Mouse (Mus musculus) Patski (cell line): ENCODE results near the gene Hnrnpa2b1. TPM values are rescaled to one million over a fixed set of nuclear protein-coding genes. Genes with fewer than 3 reads are reported as not detected.
"Not testable (repeated sequence)": the region's sequence is repeated elsewhere in the genome, so short reads cannot be mapped to it uniquely, and the experiment has no call there.

Source experiments
- ATAC-seq: fragments of 100-300 bp; one replicate; pipeline ENCODE4 v1.8.0; 2021
- CTCF ChIA-PET: fragments of 350-600 bp; sonication (Branson Sonifier 250); formaldehyde crosslinking; loops from one replicate; lab custom pipeline; 2022; ENCODE audit warnings: inconsistent platforms; lab: Charles Lee
- POLR2A ChIA-PET: fragments of 350-600 bp; sonication (Branson Sonifier 250); formaldehyde crosslinking; loops from one replicate; lab custom pipeline; 2022; ENCODE audit warnings: antibody characterized with exemption, inconsistent platforms; lab: Charles Lee
- DNase-seq: peaks from one replicate; pipeline ENCODE4 v3.0.0-alpha.2; 2011; ENCODE audit warnings: low read depth, low spot score
- H3K27me3 ChIP-seq: fragments of 371-371 bp; one replicate; pipeline ENCODE4 v1.5.1; 2021
- CTCF ChIP-seq: fragments of 100-300 bp; IDR thresholded peaks from one replicate; pipeline ENCODE4 v1.5.1; 2021
- in situ Hi-C: fragments of 300-500 bp; cut with MboI; formaldehyde crosslinking; loops from 3 replicates; pipeline ENCODE4 v1.11.1; 2018; ENCODE audit warnings: low pct_unique_long_range_greater_than_20kb, mixed read lengths
- polyA plus RNA-seq: library from polyadenylated mRNA; unstranded; gene quantifications from one replicate; pipeline ENCODE4 v1.2.3, GENCODE M21; 2021

The Hnrnpa2b1 gene
- polyA plus RNA-seq, 1 experiment from 2014 or later = 1,173 TPM

DNA sequence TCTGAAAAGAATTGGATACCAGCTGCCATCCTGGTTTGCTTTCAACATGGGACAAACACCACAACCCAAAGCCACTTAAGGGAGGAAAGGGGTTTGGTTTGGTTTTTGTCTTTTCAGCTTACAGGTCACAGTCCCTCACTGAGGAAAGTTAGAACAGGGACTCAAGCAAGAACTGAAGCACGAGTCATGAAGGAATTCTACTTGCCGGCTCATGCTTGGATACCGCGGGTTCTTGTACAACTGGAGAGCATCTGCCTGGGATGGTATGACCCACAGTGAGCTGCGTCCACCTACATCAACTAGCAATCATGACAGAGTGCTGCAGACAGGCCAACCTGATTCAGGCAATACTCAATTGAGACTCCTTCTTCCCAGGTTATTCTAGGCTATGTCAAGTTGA lies 17.0 kb upstream of the Hnrnpa2b1 start:
- ChIA-PET POLR2A (interaction anchor here (0.9 kb wide), 1 partner anchor 18 kb away, joined by 3 read pairs; no protein-coding TSS in a partner anchor), CTCF (interaction anchor here (1.1 kb wide), 1 partner anchor 13 kb away, joined by 3 read pairs; no protein-coding TSS in a partner anchor)
- no peak for ATAC-seq
- H3K27me3 ChIP-seq = no peaks in the 10 kb centered on the region
- TF ChIP-seq CTCF = no peak
- in situ Hi-C loops = no loop called here
- DNase-seq = no peak

DNA sequence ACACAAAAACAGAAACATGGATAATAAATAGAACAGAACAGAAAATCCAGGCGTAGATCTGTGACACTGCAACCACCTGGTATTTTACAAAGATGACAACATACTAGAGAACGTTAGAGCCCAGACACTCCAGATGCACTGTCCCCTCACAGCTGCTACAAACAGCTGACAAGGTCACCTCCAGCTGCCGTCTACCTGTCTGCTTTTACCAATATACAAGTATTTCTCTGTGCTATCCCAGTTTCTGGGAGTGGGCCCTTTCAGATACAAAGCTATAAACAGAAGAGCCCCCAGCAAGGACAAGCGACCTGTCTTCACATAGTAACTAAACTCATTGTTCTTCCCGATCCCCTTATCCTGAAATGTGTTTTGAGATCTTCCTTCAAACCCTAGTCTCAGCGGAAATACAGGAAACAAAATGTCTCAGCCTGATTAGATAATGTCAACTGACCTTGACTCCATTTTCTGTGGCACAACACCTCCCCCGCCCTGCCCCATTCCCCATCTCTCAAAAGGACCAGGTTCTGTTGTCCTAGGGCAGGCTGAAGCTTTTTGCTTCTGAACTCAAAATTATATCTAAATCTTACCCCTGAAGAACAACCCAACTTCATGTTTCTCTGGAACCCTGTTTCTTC lies 16.5 kb upstream of the Hnrnpa2b1 start:
- ChIA-PET POLR2A (interaction anchor here (0.6 to 0.7 kb wide), 2 partner anchors 130 to 709 kb away, joined by 3 to 4 read pairs; no protein-coding TSS in a partner anchor), CTCF (interaction anchor here (0.7 to 1.1 kb wide), 2 partner anchors 14 to 23 kb away, joined by 3 read pairs; no protein-coding TSS in a partner anchor)
- DNase-seq = no peak
- no peaks in the 10 kb centered on the region for H3K27me3 ChIP-seq
- no peak for ATAC-seq
- in situ Hi-C loops = no loop called here
- no peak for TF ChIP-seq CTCF

DNA sequence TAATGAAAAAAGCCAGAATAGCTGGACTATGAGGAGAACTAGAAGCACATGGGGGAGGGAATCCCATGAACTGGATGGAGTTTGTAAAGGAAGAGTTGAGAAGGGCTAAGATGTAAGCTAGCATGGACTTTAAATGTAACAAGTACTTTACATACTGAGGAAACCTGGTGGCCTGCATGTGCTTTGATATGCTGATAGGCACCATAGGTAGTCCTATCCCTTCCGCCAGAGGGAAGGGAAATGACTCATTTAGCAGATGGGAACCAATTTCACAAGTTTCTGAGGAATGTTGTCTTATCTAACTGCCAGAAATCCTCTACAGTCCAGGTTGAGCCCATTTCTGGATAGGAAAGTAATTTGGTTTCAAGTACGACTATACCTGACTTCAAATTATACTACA lies 16.0 kb upstream of the Hnrnpa2b1 start:
- no peak for ATAC-seq
- no peak for DNase-seq
- POLR2A ChIA-PET = interaction anchor here (0.6 to 0.7 kb wide), 2 partner anchors 130 to 710 kb away, joined by 3 to 4 read pairs; no protein-coding TSS in a partner anchor
- no peaks in the 10 kb centered on the region for H3K27me3 ChIP-seq
- CTCF ChIA-PET = interaction anchor here (0.7 to 1.1 kb wide), 2 partner anchors 15 to 24 kb away, joined by 3 read pairs; no protein-coding TSS in a partner anchor
- TF ChIP-seq CTCF = no peak
- in situ Hi-C loops = no loop called here

DNA sequence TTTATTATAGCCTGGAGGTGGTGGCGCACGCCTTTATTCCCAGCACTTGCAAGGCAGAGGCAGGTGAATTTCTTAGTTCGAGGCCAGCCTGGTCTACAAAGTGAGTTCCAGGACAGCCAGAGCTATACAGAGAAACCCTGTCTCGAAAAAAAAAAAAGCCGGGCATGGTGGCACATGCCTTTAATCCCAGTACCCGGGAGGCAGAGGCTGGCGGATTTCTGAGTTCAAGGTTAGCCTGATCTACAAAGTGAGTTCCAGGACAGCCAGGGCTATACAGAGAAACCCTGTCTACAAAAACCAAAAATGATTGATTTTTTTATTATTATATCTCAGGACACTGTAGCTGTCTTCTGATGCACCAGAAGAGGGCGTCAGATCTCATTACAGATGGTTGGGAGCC lies 14.9 kb upstream of the Hnrnpa2b1 start:
- in situ Hi-C loops, H3K27me3 ChIP-seq, ATAC-seq, DNase-seq, CTCF ChIA-PET: not testable (repeated sequence)
- peak; percentile 33 for TF ChIP-seq CTCF
- POLR2A ChIA-PET = interaction anchor here (0.7 kb wide), 1 partner anchor 25 kb away, joined by 3 read pairs; no protein-coding TSS in a partner anchor

DNA sequence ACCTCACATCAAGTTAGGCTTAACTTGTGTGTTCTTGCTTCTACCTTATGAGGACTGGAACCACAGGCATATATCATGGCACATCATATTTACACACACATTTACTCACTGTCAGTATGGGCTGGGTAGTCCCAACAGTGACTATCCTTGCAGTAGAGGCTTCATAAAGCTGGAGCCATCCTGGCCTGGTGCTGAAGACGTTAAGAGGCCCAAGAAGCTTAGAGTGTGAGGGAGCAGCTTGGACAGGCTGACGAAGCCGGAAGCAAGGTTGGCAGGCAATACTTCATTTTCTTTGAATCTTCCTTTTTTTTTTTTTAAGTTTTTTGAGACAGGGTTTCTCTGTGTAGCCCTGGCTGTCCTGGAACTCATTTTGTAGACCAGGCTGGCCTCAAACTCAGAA lies 14.2 kb upstream of the Hnrnpa2b1 start:
- in situ Hi-C loops = no loop called here
- CTCF ChIA-PET = no interaction called here

DNA sequence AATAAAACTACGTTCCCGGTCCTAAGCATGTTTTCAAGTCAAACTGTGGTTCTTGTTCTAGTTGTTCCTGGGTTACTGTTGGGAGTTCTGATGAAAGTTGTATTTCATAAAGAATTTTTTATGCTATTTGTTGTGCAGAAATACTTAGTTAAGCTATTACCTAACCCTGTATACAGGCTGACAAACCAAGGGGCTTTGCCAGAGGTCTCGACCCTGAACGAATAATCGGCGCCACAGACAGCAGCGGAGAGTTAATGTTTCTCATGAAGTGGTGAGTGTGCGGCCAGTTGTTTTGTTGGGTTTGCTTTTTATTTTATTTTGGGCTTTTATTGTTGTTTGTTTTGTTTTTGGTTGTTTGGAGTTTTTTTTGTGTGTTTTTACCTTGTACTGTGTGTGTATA lies 11.9 kb upstream of the Hnrnpa2b1 start:
- ATAC-seq (no peak), DNase-seq (no peak)
- in situ Hi-C loops = no loop called here
- ChIA-PET POLR2A (no interaction called here), CTCF (interaction anchor here (1.0 kb wide), 1 partner anchor 28 kb away, joined by 3 read pairs; no protein-coding TSS in a partner anchor)
- H3K27me3 ChIP-seq = no peaks in the 10 kb centered on the region
- no peak for TF ChIP-seq CTCF

More for the DNA sequence above, 14.2 kb upstream of the Hnrnpa2b1 start:
- POLR2A ChIA-PET = interaction anchor here (0.6 kb wide), 1 partner anchor 12 kb away, joined by 3 read pairs; no protein-coding TSS in a partner anchor
- H3K27me3 ChIP-seq = no peaks in the 10 kb centered on the region
- TF ChIP-seq CTCF = no peak
- no peak for ATAC-seq
- DNase-seq = no peak

DNA sequence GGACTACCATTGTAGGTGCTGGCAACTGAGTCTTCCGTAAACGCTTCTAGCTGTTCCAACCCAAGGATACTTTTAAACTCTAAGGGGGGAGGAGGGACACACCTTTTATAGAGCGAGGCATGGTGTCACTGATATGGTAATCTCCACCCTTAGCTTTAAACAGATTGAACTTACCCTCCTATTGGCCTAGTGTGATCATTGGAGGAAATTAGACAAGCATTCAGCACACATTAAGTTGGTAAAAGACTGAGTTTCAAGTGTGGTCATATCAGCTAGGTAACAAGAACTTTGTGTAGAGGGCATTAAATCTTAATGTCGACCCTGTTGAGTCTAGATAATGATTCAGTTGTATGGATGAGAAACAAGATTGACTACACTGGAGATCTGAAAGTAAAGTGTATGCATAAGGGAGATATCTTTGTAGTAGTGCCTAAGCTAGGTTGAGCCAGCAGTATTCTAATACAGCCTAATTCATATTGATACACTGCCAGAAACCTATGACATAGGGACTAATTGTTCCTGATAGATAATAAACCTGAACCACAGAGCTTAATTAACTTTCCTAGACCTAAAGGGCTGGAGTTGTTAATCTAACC lies 9.5 kb upstream of the Hnrnpa2b1 start:
- in situ Hi-C loops = no loop called here
- ChIA-PET POLR2A (interaction anchor here (0.5 to 1.7 kb wide), 2 partner anchors 8 to 46 kb away, joined by 4 to 7 read pairs; no protein-coding TSS in a partner anchor), CTCF (interaction anchor here (1.4 to 1.8 kb wide), 2 partner anchors 11 to 101 kb away, joined by 3 to 7 read pairs; no protein-coding TSS in a partner anchor)
- DNase-seq = no peak
- no peak for TF ChIP-seq CTCF
- no peaks in the 10 kb centered on the region for H3K27me3 ChIP-seq
- ATAC-seq = no peak

DNA sequence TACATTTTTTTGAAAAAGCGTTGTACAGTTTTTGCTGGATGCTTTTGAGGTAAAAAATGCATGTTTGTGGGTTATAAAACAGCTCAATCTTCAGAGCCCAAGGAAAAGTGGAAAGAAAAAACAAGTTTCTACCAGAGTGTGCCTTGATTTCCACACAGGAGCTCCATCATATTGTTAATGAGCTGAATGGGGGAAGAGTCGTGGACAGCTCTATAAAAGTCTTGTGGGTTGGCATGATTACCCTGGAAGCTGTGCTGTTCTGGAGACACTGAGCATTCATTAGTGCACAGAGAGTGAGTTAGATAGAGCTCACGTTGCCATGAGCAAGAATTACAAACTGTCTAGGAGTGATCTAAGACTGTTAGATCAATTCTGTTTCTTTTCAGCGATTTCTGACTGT lies 2.5 kb upstream of the Hnrnpa2b1 start:
- POLR2A ChIA-PET = interaction anchor here (1.2 kb wide), 1 partner anchor 12 kb away, joined by 3 read pairs; no protein-coding TSS in a partner anchor
- DNase-seq (no peak), ATAC-seq (no peak)
- no peak for TF ChIP-seq CTCF
- in situ Hi-C loops = loop anchor here (5.0 kb wide), 2 partner anchors 95 to 750 kb away; partner anchors contain the start of gene Hoxa7
- no peaks in the 10 kb centered on the region for H3K27me3 ChIP-seq
- CTCF ChIA-PET = interaction anchor here (1.0 to 1.5 kb wide), 4 partner anchors 13 to 266 kb away, joined by 3 to 6 read pairs (median 3); no protein-coding TSS in a partner anchor

DNA sequence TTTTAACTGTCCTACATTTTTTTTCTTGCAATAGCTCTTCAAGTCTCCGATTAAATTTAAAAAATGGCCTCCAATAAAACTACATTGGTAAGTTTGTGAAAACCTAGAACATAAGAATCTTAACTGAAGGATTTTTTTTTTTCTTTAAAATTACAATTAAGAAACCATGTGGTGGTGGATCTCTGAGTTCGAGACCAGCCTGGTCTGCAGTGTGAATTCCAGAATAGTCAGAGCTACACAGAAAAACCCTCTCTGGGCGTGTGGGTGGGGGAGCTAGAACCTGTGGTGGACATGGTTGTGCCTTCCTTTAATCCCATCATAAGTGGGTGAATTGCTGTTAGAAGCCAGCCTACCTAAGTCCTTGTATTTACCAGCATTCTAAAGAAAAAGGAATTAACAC lies 2.1 kb upstream of the Hnrnpa2b1 start:
- no peak for TF ChIP-seq CTCF
- H3K27me3 ChIP-seq = no peaks in the 10 kb centered on the region
- no peak for ATAC-seq
- POLR2A ChIA-PET = interaction anchor here (1.0 to 1.5 kb wide), 4 partner anchors 12 to 109 kb away, joined by 3 to 5 read pairs (median 4); no protein-coding TSS in a partner anchor
- in situ Hi-C loops = loop anchor here (5.0 kb wide), 2 partner anchors 96 to 751 kb away; partner anchors contain the start of gene Hoxa7
- CTCF ChIA-PET = interaction anchor here (1.0 to 1.5 kb wide), 4 partner anchors 13 to 265 kb away, joined by 3 to 6 read pairs (median 3); no protein-coding TSS in a partner anchor
- no peak for DNase-seq

DNA sequence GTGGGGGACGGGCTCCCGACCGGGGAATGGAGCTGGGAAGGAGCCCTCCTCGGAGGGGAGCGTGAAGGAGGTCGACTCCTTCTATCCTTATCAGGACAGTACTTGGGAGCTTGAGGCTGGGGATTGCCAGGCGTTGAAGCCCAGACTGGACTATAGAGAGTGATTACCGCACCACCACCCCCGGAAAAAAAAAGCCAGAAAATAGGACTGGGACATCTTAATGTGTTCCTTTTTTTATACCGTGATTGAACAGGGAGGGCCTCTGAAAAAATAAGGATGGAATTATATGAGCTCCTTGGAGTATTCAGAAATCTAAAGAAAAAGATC lies 1.4 kb upstream of the Hnrnpa2b1 start:
- ChIA-PET POLR2A (interaction anchor here (1.0 to 1.5 kb wide), 4 partner anchors 9 to 110 kb away, joined by 3 to 7 read pairs (median 4); no protein-coding TSS in a partner anchor), CTCF (interaction anchor here (1.0 to 1.5 kb wide), 4 partner anchors 12 to 265 kb away, joined by 3 to 6 read pairs (median 3); no protein-coding TSS in a partner anchor)
- no peak for DNase-seq
- no peak for TF ChIP-seq CTCF
- H3K27me3 ChIP-seq = no peaks in the 10 kb centered on the region
- in situ Hi-C loops = loop anchor here (5.0 kb wide), 2 partner anchors 96 to 751 kb away; partner anchors contain the start of gene Hoxa7
- no peak for ATAC-seq
